Mouse (Mus musculus) left cerebral cortex, postnatal 10 days (tissue): ENCODE data around the gene Tmem199. TPM values are rescaled to one million over a fixed set of nuclear protein-coding genes. Genes with fewer than 3 reads are reported as not detected.
"Not testable (repeated sequence)": the region's sequence is repeated elsewhere in the genome, so short reads cannot be mapped to it uniquely, and the experiment has no call there.

ENCODE experiments used
- DNase-seq, 2 experiments: peaks; one replicate each; pipeline ENCODE4 v3.0.0; 2021 to 2022; ENCODE audit warnings: low spot score in 2 of 2, mixed read lengths in 1 of 2; ENCODE audit errors: extremely low spot score in 1 of 2
- intact Hi-C: fragments of 180-260 bp; cut with DNase I; formaldehyde crosslinking; loops from one replicate; pipeline ENCODE4 v1.15.1; 2025
- total RNA-seq, 2 experiments: library from RNA; stranded (reverse); gene quantifications; 2 replicates each; pipeline ENCODE4 v1.2.3; 2021

The Tmem199 gene
- 10 to 100 TPM; 37.2 to 38.7 TPM for total RNA-seq

DNA sequence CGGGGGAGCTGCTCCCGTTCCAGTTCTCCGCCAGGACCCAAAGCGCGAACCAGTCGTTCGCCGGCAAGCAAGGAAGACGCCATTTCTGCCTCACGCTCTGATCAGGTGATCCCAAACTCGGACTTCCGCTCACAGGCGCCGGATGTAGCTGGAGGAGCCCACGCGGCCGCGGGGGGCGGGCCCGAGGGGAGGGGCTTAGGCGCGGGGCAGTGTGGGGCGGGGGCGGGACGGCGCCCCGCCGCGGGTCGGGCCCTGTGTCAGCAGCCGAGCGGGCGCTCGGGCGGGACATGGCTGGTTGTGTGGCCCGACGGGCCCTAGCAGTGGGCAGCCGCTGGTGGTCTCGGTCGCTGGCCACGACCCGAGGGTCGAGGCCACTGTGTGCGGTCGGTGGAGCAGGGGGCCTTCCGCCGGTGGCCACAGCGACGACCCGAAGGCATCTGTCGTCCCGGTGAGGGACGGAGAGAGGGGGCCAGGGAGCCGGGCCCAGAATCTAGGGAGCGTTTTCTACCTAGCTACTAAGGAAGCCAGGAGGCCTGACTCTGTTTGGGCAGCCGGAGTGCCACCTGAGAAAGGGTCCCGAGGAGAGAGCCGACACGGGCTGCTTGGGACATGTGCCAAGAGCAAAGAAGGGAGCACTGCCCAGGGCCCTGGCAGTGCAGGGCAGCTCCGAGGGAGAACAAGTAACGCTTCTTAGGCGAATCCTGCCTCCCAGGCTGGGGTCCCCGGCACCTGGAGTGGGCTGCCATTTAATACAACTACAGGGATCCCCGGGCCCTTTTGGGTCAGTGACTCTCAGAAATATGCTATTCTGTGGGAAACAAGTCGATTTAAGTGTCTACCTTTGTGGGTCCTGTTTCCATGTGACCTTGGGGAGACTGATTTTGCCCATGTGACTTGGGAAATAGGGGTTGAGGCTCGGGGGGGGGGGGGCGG, at the start of gene Tmem199, which contains the start of gene Poldip2:
Gene Tmem199 (minus strand): TSS at position 148 of the 933 bp plus-strand sequence.
Gene Poldip2 (plus strand): TSS at position 169 of the 933 bp plus-strand sequence.
- intact Hi-C loops, result no loop called here
- peak; percentile 85 to 95 for DNase-seq

DNA sequence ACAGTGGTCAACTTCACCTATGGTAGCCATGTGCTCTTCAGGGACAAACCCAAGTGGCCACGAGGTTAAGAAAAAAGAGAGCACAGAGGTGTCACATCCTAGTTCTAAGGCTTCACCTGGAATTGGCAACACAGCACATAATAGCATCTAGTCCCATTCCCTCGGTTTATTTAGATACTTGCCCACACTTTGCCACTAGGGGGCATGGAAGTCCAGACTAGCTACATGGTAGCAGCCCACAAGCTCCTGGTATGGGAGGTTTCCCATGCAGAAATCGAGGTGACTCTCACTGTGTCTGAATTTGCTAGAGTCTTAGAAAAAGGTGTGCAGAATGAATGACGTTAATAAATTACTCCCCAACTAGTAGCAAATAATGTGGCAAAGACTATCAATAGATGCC, 48.5 kb upstream of the Tmem199 start:
- intact Hi-C loops, result loop anchor here (5.0 kb wide), 1 partner anchor 267 kb away; the partner anchor contains the start of gene Lyrm9
- peak; percentile 81 to 82 for DNase-seq

DNA sequence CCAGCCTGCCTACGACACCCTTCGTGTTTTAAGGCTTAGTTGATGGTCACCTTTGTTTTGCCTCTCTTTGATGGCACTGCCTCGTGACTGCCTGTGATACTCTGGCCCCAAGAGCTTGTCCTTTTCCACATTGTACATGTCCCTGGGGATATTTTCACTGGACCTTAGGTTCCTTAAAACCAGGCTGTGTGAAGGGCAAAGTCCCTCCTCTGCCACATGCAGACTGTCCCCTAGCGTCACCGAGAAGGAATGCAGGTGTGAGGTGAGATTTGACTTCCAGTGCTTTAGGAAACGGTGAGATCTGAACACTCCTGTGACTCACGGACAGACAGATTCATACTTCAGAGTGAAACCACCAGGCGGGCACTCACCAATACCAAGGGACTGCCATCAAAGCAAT, 45.3 kb upstream of the Tmem199 start:
- no peak for DNase-seq
- intact Hi-C loops, result loop anchor here (5.0 kb wide), 1 partner anchor 400 kb away; no protein-coding TSS in a partner anchor

DNA sequence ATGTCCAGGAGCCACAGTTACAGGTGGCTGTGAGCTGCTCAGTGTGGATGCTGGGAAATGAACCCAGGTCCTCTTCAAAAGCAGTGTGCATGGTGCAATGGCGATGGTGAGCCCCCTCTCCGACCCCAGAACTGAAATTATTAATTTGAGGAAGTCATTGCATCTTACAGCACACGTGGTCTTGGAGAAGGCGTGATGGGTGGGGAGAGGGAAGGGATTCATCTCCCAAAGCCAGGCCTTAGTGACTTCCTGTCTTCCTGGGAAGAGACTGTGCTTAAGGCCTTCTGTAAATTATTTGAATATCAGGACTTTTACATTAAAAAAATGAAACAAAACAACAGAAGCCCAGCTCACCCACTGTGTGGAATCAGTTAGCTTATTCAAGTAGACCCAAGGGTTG, 44.1 kb upstream of the Tmem199 start:
- intact Hi-C loops, result loop anchor here (5.0 kb wide), 1 partner anchor 401 kb away; no protein-coding TSS in a partner anchor
- DNase-seq, result no peak

DNA sequence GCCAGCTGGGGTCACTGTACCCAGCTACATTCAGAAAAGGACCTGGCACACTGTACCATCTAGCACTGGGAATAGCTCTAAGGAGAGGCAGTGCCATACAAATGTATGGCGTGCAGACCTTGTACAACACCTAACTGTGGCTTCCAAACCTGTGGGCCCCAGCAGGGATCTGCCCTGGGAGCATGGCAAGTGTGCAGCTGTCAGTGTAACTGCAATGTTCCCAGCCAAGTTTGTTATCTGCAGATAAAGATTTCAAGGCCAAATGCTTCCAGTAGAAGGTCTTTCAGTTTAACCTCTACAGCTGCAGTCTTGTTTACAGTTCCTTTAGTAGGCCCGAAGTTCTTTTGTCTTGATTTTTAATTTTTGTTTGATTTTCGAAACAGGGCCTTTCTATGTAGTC, 43.7 kb upstream of the Tmem199 start:
- intact Hi-C loops, result loop anchor here (5.0 kb wide), 1 partner anchor 402 kb away; no protein-coding TSS in a partner anchor
- no peak for DNase-seq

DNA sequence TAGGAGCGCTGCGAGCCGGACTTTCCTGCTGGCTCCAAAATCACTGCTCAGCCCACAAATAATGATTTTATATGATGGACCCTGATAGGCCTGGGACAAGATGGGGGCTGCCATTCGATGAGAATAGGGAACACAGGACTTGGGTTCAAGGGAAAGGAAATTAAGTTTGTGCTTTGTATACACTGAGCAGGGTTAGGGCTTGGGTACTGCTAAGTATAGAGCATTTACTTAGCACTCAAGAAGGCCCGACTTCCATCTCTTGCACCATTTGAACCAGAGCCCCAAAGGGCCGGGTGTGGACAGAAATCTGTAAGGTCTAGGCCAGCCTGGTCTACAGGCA, 39.1 kb upstream of the Tmem199 start:
- intact Hi-C loops, result no loop called here

DNA sequence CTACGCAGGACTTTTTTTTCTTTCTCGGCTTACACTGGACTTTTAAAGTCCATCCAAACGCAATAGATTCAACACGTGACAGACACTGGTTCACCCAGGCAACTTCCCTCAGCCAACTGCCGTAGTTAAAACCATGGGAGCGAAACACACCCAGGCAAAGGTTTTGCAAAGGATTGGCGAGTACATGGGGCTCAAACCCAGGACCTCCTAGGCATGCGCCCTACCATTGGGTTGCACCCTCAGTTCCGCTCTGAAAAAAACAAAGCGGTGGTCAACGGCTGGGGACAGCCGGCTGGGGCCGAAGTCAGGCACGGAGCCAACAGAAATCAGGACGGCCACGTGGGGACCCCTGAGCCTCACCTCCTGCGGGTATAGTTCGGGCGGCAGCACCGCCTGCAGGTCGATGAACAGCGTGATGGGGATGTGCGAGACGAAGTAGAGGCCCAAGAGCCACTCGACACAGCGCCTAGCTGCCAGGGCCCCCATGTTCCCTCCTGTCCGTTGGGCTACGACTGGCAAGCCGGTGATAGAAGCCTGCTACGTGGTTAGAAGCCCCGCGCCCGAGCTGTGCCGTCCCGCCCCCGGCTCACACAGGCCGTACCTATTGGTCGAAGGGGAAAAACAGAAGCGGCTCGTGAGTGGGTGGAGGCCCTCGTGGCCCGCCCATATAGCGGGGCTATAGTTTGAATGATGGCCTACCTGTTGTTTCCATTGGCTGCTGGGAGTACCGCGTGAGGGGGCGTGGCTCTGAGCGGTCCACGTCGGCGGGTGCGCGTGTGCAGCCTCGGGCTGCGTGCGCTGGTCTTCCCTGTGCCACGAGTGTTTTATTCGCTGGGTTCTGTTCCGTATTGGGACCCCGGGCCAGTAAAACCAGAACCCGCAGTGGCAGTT, 38.4 kb upstream of the Tmem199 start, which contains the start of gene Tmem97:
Gene Tmem97 (minus strand): TSS at position 610 of the 891 bp plus-strand sequence.
- intact Hi-C loops, result no loop called here
- peak; percentile 97 for DNase-seq

More for the DNA sequence above, 39.1 kb upstream of the Tmem199 start:
- no peak for DNase-seq

DNA sequence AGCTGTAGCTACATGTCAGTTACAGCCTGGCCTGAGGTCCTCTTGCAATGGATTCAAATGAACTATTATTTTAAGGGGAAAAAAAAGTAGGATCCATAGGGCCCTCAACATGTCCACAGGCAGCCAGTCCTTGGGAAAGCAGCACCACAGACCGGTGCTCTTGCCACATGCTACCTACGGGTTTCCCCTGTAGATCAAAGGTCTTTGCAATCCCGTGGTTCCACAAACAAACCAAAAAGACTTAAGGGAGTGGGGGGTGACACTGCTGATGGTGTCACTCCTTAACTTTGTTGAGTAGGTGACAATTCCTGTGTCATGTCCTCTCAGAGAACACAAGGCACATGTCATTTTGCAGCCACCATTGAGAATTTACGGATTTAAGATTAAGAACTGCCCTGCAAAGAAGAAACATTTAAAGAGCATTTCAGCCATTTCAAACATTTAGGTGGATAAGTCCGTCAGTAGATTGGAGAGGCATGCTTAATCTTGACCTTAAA, 37.6 kb upstream of the Tmem199 start:
- intact Hi-C loops, result no loop called here
- DNase-seq, result no peak

DNA sequence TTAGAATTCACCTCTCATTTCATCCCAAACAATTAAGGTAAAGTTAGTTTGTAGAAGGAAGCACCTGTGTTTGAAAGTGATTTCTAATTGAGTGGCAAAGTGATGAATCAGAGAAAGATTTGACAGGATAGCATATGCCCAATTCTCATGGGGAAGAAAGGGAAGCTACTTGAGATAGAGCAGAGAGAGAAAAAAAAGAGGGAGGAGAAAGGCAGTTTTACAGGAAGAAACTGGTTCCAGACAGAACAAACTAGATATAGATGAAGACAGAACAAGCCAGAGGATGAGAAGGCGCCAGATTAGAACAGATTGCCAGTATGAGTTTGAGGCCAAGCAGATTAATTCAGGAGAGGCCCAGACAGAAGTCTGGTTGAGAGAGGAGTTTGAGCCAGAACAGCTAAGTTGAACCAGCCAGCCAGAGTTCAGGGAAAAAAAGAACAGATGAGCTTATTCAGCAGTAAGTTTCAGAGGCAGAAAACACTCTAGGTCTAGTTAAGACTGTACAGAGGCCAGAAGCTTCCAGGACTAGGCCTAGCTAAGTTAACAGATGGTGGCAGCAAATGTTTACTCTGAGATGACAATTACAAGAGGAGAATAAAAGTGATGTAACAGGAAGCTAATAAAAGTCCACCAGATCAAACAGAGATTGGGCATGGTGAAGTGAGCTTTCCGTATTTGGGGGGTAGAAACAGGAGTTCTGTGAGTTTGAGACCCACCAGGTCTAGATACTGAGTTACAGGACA, 35.9 kb upstream of the Tmem199 start:
- intact Hi-C loops, result no loop called here
- no peak for DNase-seq

DNA sequence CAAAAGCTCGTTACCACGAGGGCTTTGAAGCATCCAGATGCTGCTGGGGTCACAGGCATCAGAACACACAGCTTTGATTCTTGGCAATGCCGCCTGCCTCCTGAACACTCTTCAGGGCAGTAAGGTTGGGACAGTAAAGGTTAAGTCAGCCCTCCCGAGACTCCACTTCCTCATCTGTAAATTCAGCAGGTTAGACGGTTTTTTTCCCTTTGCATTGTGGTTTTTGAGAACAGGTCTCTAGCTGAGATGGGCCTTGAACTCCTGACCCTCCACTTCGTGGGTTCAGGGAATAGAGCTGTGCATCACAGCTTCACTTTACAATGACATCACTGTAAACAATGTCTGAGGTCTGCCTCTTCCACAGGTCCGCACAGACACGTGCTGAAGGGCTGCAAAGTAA, 33.2 kb upstream of the Tmem199 start:
- DNase-seq, result no peak
- intact Hi-C loops, result no loop called here

DNA sequence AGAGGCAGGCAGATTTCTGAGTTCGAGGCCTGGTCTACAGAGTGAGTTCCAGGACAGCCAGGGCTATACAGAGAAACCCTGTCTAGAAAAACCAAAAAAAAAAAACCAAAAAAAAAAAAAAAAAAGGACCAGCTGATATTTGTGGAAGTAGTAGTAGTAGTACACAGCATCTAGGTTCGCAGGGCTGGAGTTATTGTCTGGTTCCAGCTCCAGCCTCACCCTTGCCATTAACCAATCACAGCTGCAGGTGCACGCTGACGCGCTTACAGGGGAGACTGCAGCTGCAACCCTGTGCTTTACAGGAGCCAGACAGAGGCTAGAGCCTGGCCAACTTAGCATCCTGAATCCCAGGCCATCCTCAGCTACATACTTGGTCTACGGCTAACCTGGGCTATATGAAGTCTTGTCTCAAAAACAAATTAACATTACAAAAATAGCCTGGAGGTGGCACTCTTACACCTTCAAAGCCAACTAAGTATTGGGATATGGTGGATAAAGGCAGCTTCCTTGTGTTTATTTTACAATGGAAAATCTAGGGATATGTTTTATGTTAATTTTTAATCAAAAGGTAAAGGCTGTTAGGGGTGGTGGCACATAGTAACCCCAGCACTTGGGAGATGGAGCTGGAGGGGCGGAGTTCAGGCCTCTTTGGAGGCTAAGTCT, 32.6 kb upstream of the Tmem199 start:
- intact Hi-C loops, result loop anchor here (5.0 kb wide), 1 partner anchor 408 kb away; no protein-coding TSS in a partner anchor
- DNase-seq, result no peak

DNA sequence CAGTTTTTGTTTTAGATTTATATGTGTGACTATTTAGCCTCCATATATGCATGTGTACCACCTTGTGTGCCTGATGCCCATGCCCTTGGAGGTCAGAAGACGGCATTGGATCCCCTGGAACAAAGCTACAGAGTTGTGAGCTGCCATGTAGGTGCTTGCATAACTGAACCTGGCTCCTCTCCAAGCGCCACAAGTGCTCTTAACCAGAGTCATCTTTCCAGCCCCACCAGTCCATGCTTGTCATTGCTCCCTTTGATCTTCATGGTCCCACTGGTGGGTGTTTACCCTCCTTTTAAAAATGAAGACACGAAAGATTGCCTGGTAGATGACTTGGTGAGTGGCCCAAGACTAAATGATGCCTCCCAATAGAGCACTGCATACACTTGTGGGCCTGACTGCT, 28.4 kb upstream of the Tmem199 start:
- intact Hi-C loops, result loop anchor here (5.0 kb wide), 1 partner anchor 412 kb away; no protein-coding TSS in a partner anchor
- no peak for DNase-seq

DNA sequence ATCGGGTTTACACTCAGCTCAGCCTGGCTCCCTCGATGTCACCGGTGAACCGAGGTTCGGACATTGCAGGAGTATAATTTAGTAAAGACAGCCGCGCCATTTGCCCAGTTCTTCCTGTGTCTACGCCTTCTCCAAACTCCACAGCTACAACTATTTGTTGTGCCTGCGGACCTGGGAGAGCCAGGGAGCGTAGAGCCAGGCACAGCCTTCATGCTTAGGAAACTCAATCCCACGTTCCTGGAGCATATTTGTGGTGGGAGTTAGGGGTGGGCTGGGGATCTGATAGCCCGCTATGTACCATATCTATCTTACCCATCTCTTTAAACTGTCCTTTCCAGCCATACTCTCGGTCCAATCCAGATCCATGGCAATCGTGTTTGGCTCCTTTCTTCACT, 24.7 kb upstream of the Tmem199 start:
- intact Hi-C loops, result no loop called here
- DNase-seq, result no peak

DNA sequence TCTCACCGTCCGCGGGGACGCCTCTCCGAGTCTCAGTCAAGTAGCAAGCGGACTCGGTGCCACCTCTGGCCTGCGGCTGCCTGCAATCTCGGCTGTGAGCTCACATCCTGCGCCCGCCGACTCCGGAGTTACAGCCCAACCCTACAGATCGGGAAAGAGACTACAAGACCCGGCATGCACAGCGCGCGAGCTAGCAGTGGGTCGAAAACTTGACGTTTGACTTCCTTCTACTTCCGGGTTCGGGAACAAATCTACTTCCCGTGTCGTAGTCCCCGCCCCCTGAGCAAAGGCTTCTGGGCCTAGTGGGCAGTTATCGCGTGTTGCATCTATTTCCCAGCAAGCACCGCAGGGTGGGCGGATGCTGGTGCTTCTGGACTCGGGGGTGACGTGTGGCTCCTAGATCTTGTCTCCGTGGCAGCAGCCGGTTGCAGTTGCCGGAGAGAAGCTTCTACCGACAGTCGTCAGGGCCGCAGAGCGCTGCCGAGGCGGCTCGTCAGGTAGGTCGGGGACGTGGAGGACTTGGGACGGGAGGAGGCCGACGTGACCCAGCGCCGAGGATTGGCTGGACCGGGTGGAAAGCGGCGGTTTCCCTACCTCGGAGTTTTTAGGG, 24.2 kb upstream of the Tmem199 start, which contains the start of the genes Tnfaip1 and Ift20:
Gene Tnfaip1 (minus strand): TSS at position 253 of the 610 bp plus-strand sequence.
Gene Ift20 (plus strand): TSS at position 282 of the 610 bp plus-strand sequence.
- DNase-seq, result peak; percentile 98 to 99
- intact Hi-C loops, result no loop called here

DNA sequence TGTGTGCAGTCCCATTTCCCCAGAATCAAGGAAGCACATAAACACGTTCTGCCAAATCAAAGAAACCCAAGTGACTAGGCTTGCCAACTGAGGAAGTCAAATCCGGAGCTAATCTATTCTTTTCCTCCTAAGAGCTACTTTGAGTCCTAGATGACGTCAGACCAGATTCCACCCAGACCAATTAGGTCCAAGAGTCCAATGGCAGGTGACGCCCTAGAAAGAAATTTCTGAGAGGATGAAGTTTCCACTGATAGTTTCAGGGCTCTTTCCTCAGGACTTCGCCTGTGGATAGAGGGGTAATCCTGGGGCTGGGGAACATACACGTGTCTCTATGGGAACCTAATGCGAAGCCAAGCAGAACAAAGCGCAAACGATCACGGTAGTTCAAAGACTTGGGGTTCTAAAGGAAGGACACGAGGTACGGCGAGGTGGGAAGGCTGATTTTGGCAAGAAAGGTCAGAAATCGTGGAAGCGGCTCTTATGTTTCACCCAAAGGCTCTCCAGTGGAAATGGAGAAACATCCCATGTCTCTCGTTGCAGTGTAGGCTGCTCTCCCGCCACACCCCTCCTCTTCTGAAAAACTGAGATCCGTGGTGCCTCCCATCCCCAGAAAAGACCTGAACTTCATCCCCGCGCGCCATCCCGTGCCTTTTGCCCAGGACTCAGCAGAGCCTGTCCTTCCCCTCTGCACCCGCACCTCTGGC, 23.6 kb upstream of the Tmem199 start:
- intact Hi-C loops, result no loop called here
- no peak for DNase-seq

DNA sequence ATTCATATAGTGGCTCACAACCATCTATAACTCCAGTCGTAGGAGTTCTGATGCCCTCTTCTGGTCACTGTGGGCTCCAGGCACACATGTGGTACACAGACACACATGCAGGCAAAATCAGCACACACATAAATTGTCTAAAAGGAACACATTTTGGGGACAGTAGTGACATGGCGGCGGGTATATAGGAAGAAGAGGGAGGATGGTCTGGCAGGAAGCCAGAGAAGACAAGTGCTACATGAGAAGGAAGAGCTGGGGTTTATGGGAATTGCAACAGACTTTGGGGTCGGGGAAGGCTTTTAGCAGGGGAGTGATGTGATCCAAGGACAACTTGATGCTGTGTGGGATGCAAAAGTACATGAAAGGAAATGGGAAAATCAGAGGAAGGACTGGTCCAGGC, 22.5 kb upstream of the Tmem199 start:
- no peak for DNase-seq
- intact Hi-C loops, result no loop called here

DNA sequence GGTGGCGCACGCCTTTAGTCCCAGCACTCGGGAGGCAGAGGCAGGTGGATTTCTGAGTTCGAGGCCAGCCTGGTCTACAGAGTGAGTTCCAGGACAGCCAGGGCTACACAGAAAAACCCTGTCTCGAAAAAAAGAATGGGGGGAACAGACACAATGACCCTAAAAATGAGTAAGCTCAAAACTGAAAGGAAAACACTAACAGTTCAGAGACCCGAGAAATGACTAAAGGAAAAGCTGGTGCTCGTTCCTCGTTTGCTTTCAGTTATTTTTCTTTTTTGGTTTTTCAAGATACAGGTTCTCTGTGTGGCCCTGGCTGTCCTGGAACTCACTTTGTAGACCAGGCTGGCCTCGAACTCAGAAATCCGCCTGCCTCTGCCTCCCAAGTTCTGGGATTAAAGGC, 19.5 kb upstream of the Tmem199 start:
- intact Hi-C loops, DNase-seq: not testable (repeated sequence)
